Mouse (Mus musculus): Measurements from ENCODE around the gene Ttc27.

Gene Ttc27

GRCm38 (mm10) chr17:74752906-74753627 is 35.5 kb downstream of the Ttc27 start:
- DNase-seq (ENCODE audit: low read depth, low spot score), result no peak

DNA sequence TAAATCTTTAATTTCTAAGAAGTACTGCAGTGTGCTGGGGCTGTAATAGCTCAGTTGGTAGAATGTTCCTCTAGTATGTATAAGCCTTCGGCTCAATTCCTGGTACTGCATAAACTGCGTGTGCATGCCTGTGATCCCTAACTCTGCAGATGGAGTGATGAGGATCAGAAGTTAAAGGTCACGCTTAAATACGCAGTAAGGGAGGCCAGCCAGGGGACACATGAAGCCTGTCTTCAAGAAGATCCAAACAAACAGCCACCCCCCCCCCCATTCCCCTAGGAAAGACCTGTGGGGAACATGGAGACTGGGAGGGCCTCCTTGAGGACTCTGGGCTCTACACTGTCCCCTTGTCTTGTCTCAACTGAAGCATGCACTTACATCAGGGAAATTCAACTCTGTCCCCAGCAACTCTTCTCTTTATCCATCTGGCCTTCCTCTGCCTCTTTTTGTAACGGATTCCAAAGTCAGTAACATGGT is 36.1 kb downstream of the Ttc27 start:
- no peak for DNase-seq (ENCODE audit: low read depth, low spot score)

DNA sequence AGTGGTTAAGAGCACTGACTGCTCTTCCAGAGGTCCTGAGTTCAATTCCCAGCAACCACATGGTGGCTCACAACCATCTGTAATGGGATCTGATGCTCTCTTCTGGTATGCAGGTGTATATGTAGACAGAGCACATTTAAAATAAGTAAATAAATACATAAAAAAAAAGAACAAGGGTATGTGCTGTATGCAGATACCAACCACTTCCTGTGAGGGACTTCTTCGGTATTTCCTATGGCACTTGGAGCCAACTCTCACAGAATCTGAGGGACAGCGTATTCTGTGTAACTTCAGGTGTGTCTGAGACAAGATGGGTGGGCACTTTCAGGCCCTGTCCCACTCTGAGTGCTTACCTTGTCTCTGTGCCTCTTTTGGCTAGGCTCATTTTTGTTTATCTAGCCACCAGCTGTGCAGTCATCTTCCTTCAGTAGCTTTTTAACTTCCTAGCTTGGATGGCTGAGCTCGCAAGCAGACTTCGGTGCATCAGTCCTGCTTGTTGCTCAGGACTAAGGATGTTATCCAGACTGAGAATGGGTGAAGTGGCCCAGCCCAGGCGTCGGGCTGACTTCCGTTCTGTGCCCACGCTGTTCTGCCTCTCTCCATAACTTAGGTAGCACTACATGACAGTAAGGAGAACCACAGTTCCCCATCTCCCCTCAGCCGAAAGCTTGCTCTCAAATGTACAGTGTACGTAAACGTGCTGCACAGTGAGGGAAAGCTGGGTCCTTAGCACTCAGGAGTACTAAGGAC is 37.0 kb downstream of the Ttc27 start:
- no peak for DNase-seq (ENCODE audit: low read depth, low spot score)

- DNase-seq (ENCODE audit: low read depth, low spot score), result no peak
These were observed 51.9 kb downstream of the Ttc27 start for GRCm38 (mm10) chr17:74769390-74769811.

- no peak for DNase-seq (ENCODE audit: low read depth, low spot score)
These were observed 54.8 kb downstream of the Ttc27 start for GRCm38 (mm10) chr17:74772364-74772763.

DNA sequence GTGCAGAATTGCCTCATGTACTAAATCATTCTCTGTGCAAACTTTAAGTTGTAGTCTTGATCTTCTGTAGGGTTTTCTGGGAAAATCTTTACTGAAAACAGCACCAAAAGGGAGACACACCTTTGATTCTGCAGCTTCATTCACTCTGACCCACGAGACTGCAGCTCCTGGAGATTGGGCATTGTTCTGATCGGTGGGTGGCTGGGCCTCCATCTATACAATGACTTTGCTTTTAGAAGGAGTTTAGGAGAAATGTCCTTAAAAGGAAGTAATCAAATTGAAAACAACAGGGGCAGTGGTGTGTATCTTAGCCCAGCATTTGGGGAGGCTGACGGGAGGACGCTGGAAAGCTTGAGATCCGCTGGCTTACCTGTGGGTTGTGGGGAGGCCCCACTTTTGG is 56.0 kb downstream of the Ttc27 start:
- no peak for DNase-seq (ENCODE audit: low read depth, low spot score)

DNA sequence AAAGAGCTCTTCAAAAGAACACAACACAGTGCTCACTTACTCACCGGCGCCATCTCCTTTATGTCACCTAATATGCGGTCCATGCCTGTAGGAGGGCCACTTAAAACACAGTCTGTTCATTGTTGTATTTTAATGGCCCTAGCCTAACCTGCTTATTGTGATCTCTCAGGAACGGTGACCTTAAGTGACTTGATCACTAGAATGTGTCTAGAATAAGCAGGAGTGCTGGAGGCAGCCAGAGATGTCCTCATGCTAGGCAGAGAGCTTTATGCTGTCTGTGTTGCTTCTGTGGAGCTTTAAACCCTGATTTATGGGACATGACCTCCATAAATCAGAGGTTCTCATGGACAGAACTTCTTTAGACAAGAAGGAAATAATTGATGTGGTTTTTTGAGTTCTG is 62.6 kb downstream of the Ttc27 start:
- no peak for DNase-seq (ENCODE audit: low read depth, low spot score)

DNA sequence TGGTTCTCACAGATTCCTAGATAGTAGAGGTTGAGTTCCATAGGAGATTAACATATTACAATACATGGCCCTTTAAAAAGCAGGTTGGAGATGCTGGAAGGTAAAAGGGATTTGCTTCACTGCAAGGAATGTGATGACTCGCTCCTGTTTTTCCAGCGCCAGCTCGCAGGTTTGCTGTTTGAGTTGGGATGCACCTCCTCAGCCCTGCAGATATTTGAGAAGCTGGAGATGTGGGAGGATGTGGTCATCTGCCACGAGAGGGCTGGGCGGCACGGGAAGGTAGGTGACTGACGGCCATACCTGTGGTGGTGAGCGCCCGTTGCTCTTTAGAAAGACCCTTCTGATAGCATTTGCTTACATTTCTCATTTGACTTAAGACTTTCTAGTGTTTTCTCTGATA is 63.1 kb downstream of the Ttc27 start:
- no peak for DNase-seq (ENCODE audit: low read depth, low spot score)

DNA sequence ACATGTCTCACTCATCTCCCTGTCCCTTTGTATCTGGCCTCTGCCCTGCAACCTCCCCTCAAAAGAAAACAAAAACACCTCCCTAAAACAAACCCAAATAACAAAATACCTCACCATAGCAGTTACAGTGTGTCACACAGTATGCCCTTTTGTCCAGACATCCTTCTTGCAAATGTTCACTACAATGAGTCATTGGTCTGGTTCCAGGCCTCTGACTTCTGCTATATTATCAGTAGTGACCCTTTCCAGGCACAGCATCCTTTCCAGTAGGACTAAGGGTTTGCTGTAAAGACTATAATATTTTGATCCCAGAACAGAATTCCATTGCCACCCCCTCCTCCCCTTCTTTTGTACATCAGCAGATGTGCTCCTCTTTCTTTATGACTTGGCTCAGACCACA is 64.4 kb downstream of the Ttc27 start:
- DNase-seq (ENCODE audit: low read depth, low spot score), result no peak

DNA sequence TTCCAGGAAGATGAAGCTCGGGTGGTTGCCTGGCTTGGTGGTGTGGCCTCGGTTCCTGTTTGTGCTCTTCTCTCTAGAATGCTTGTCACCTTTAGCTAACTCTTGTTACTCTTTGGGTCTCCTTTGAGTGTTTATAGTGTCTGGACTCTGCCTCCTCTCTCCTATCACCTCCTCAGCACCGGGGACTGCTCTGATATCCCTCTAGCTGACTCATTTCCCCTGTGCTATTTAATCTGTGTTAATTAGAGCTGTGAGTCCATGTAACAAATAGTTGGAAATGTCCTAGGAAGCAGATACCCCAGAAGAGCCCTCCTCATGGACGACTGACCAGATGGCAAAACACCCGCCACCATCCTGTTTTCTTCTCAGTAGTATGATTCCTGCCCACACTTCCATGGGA is 68.1 kb downstream of the Ttc27 start:
- no peak for DNase-seq (ENCODE audit: low read depth, low spot score)

DNA sequence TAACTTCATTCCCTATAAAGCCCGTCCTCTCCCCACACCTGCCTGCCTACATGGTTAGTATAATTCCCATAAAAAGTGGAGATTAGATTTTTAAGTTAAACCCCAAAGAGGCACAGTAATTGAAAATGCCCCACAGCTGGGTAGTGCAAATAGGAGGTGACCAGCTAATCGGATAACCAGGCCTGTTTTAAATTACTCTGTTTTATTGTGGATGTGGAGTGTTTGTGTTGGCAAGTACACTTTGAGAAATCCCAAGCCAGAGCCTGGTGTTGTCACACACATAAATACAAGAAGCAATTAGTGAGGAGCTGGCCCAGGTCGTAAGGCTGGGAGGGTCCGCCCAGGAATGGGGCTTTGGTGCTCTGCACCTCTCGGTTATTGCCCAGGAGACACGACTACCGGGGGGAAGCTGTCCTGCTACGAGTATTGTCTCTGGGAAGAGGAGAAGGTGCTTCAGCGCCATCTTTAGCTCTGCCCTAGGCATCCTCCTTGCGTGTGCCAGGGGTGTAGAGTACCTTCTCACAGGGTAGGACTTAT is 68.7 kb downstream of the Ttc27 start:
- no peak for DNase-seq (ENCODE audit: low read depth, low spot score)

- no peak for DNase-seq (ENCODE audit: low read depth, low spot score)
These were observed 78.6 kb downstream of the Ttc27 start for GRCm38 (mm10) chr17:74796023-74796699.

DNA sequence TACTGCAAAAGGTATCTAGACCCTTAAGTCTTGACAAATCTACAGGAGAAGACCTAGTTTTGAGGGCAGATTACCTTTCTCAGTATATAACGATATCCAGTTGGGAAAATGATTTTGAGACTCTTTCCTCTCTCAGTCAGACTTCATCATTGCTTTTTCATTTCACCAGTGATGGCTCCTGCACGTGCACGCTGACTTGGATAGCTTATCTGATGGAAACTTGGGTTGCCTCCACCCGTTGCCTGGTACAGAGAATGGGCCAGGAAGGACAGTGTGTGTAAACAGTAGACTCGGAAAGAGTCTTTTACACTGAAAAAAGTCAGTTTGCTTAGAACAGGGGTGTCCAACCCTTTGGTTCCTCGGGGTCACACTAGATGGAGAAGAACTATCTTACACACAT is 82.3 kb downstream of the Ttc27 start:
- DNase-seq (ENCODE audit: low read depth, low spot score), result no peak

- no peak for DNase-seq (ENCODE audit: low read depth, low spot score)
These were observed 85.2 kb downstream of the Ttc27 start for GRCm38 (mm10) chr17:74802765-74803164.

DNA sequence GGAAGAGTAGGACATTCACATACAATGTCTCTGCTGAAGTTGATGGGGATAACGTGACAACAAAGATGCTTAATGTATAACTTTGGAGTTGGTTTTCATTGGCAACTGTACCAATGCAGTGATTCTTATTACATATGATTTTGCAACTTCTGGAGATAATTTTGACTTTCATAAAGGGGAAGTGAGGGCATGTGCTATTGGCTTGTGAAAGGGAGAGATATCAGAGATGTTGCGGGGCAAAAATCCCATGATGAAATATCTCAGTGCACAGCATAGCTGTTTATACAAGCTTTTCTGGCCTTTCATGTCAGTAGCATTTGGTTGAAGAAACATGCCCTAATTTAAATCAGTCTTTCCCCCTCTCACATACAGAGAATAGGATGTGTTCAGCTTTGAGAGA is 86.3 kb downstream of the Ttc27 start:
- DNase-seq (ENCODE audit: low read depth, low spot score), result no peak

GRCm38 (mm10) chr17:74804321-74804930 is 86.9 kb downstream of the Ttc27 start:
- DNase-seq (ENCODE audit: low read depth, low spot score), result no peak

DNA sequence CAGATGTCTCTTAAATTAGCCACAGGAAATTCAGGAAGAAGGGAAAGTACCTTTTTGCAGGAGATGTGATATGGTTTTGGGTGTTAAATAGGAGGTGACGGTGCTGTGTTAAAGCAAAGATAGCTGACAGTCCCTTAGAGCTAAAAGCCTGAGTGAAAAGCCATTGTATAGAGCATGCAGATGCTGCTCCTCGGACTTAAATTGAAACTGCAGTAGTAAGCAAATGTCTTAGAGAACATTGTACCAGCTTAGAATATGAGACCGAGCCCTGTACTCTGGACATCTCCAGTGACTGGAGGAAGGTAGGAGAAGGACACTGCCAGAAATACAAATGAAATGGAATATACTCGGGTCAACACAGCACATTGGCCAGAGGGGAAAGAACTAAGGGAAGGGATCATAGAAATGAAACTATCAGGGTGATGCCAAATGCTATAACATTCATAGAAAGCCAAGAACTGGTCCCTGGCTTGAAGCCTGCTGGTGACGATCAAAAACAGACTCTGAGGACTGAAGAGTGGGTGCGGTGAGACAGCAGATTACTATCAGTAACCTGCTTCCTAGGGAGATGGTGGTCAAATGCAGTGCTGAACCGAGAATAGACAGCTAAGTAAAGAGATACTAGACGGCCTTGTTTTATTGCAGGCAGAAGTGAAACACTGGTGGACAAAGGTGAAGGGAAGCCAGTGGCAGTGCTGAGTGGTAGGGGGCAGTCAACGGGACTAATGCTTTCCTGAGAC is 90.1 kb downstream of the Ttc27 start:
- no peak for DNase-seq (ENCODE audit: low read depth, low spot score)

GRCm38 (mm10) chr17:74808330-74808729 is 90.8 kb downstream of the Ttc27 start:
- DNase-seq (ENCODE audit: low read depth, low spot score), result no peak

GRCm38 (mm10) chr17:74808901-74809300 is 91.4 kb downstream of the Ttc27 start:
- DNase-seq (ENCODE audit: low read depth, low spot score), result no peak

DNA sequence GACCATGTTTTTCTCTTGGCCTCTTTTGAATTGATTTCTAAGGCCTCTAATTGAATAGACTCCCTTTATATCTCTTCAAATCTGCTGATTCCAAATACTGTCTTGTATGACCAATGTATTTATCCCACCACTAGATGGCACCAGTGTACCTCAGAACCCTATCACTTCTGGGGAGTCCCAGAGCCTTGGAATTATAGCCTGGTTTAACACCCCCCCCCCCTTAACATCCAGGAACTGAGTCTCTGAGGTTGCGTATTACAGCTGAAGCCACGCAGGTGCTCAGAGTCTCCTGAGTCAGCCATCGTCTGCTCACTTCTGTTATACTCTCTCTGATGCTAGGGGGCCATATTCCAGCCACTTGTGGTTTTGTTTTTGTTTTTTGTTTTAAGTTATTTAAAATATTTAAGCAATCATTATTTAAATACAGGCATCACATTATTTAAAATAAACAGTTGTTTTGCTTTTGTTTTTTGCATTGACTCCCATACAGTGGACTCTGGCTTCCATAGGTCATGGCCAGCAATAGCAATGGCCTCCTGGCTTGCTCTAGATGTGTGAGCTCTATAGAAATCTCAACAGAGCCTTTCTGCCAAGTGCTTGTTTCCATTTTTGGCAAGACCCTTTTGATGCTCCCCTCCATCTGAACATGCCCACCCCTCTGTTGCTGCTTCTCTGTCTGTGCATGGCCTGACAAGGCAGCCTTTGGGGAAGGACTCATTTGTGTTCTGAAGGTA is 93.5 kb downstream of the Ttc27 start:
- peak; percentile 48 for DNase-seq (ENCODE audit: low read depth, low spot score)

Data from retina, postnatal 7 days (tissue).